In the genomic region with DNA sequence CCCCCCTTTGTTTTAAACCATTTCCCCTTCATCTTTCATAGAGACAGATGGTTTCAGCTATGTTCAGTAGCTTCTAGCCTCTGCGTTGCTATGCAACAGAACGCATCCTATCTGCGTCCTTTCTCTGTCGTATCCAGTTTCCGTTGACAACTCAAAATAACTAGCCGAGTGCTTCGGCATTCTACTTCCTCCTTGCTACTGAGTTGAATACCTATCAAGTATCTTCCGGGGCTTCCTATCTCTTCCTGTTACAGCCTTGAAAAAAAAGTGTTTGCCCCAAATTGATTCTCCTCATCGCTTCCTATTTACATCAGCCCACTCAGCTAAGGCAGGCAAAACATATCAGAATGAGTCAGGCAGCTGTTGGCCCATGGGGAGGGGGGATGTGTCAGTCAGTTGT, we compare ENCODE assay signal across 8 mouse cellular contexts.
DNase-seq lines count a peak whose midpoint lies in the region; ATAC-seq lines count a peak whose summit lies in the region.

No protein-coding gene starts in this region.

- 55% methylated on average over 9 of the region's 9 CpGs for WGBS in midbrain, embryonic 13.5 days
- 75% methylated on average over 9 of the region's 9 CpGs for WGBS in midbrain, embryonic 10.5 days
- WGBS in midbrain, embryonic 15.5 days: 39% methylated on average over 9 of the region's 9 CpGs
- WGBS in intestine, embryonic 15.5 days: 34% methylated on average over 9 of the region's 9 CpGs

- H3K4me1 ChIP-seq in midbrain, embryonic 13.5 days (replicated peaks): peaks cover 7% of the 10 kb centered on the region; the same call in 1 of the 2 replicates
- peaks cover 10% of the 10 kb centered on the region for H3K4me1 ChIP-seq in midbrain, embryonic 10.5 days
- 0 out of 2 replicates have a peak, but pooled peaks cover 3% of the 10 kb centered on the region for H3K4me1 ChIP-seq in midbrain, embryonic 15.5 days
- no peaks in the 10 kb centered on the region for H3K4me1 ChIP-seq in intestine, embryonic 15.5 days (replicated peaks)

- H3K4me3 ChIP-seq in midbrain, embryonic 13.5 days (replicated peaks): no peak overlapping the region
- H3K4me3 ChIP-seq in midbrain, embryonic 10.5 days: no peak overlapping the region
- no peak overlapping the region for H3K4me3 ChIP-seq in midbrain, embryonic 15.5 days
- H3K4me3 ChIP-seq in intestine, embryonic 15.5 days (replicated peaks): no peak overlapping the region

- no peak overlapping the region for H3K9ac ChIP-seq in midbrain, embryonic 13.5 days (replicated peaks)
- no peak overlapping the region for H3K9ac ChIP-seq in midbrain, embryonic 15.5 days
- H3K9ac ChIP-seq in intestine, embryonic 15.5 days: no peak overlapping the region

- DNase-seq in adrenal gland, adult 2 months: peak; percentile 3
- DNase-seq in adrenal gland, postnatal 10 days: no peak
- DNase-seq in midbrain, embryonic 10.5 days (ENCODE audit: low spot score): no peak
- peak; percentile 58 for DNase-seq in layer of hippocampus, adult 11-12 months (ENCODE audit: low spot score)
- no peak for DNase-seq in gastrocnemius, postnatal 36 days

- H3K27me3 ChIP-seq in midbrain, embryonic 13.5 days: no peaks in the 10 kb centered on the region
- H3K27me3 ChIP-seq in midbrain, embryonic 10.5 days (ENCODE audit: low read depth, poor library complexity, severe bottlenecking): no peaks in the 10 kb centered on the region
- H3K27me3 ChIP-seq in midbrain, embryonic 15.5 days (replicated peaks): no peaks in the 10 kb centered on the region
- no peaks in the 10 kb centered on the region for H3K27me3 ChIP-seq in intestine, embryonic 15.5 days (replicated peaks)

- intact Hi-C loops in gastrocnemius, postnatal 36 days (cut with DNase I): no loop called here

- no peak overlapping the region for H3K27ac ChIP-seq in midbrain, embryonic 13.5 days
- H3K27ac ChIP-seq in midbrain, embryonic 10.5 days (replicated peaks): no peak overlapping the region
- H3K27ac ChIP-seq in midbrain, embryonic 15.5 days: peak overlapping the region; percentile 32; the same call in 1 of the 2 replicates
- no peak overlapping the region for H3K27ac ChIP-seq in intestine, embryonic 15.5 days

- no peaks in the 10 kb centered on the region for H3K9me3 ChIP-seq in midbrain, embryonic 13.5 days
- no peaks in the 10 kb centered on the region for H3K9me3 ChIP-seq in midbrain, embryonic 10.5 days (replicated peaks)
- no peaks in the 10 kb centered on the region for H3K9me3 ChIP-seq in midbrain, embryonic 15.5 days
- no peaks in the 10 kb centered on the region for H3K9me3 ChIP-seq in intestine, embryonic 15.5 days

- peak overlapping the region; percentile 30; the same call in 1 of the 2 replicates for H3K4me2 ChIP-seq in midbrain, embryonic 13.5 days (replicated peaks)
- H3K4me2 ChIP-seq in midbrain, embryonic 15.5 days: peak overlapping the region; percentile 26
- no peak overlapping the region for H3K4me2 ChIP-seq in intestine, embryonic 15.5 days (replicated peaks)

- peak; percentile 56; the same call in 1 of the 2 replicates for ATAC-seq in midbrain, embryonic 13.5 days
- ATAC-seq in midbrain, embryonic 15.5 days (replicated peaks): peak; percentile 87
- no peak for ATAC-seq in intestine, embryonic 15.5 days

- no peaks in the 10 kb centered on the region for H3K36me3 ChIP-seq in midbrain, embryonic 13.5 days
- no peaks in the 10 kb centered on the region for H3K36me3 ChIP-seq in midbrain, embryonic 10.5 days
- H3K36me3 ChIP-seq in midbrain, embryonic 15.5 days (replicated peaks): no peaks in the 10 kb centered on the region
- H3K36me3 ChIP-seq in intestine, embryonic 15.5 days: no peaks in the 10 kb centered on the region

Comparison
In these comparisons a context has a peak if more than half of its experiments do, and no peak if none do; other contexts are left out.
1. DNase-seq: peak in adrenal gland, adult 2 months (single experiment) and layer of hippocampus, adult 11-12 months (single experiment); none in adrenal gland, postnatal 10 days (single experiment), midbrain, embryonic 10.5 days (single experiment) and gastrocnemius, postnatal 36 days (0 of 2).